Mouse (Mus musculus) erythroid progenitor cell, adult 5-6 weeks (primary cell): ENCODE measurements around the gene Tlr13. TPM values are rescaled to one million over a fixed set of nuclear protein-coding genes. Genes with fewer than 3 reads are reported as not detected.
"Not testable (repeated sequence)": the region's sequence is repeated elsewhere in the genome, so short reads cannot be mapped to it uniquely, and the experiment has no call there.

Experiments
- ATAC-seq: replicated peaks from 2 replicates; pipeline ENCODE4 v1.8.0; 2016; ENCODE audit warnings: moderate number of reproducible peaks, mild to moderate bottlenecking, moderate TSS enrichment, inconsistent platforms; ENCODE audit not compliant: poor library complexity, low FRiP score, severe bottlenecking
- total RNA-seq, 2 experiments: library from RNA; stranded (forward) in 1 of 2; stranded (reverse) in 1 of 2; fragments of 150-400 nt in 1 of 2; fragments of 186-747, 209-891 nt in 1 of 2; gene quantifications; 2 replicates each; pipeline versions ENCODE4 v1.2.3 to v1.2.4; 2015 to 2017; ENCODE audit warnings: low replicate concordance in 2 of 2

Tlr13 gene
- total RNA-seq, 2 experiments from 2014 or later: 1.3 to 3.0 TPM

DNA sequence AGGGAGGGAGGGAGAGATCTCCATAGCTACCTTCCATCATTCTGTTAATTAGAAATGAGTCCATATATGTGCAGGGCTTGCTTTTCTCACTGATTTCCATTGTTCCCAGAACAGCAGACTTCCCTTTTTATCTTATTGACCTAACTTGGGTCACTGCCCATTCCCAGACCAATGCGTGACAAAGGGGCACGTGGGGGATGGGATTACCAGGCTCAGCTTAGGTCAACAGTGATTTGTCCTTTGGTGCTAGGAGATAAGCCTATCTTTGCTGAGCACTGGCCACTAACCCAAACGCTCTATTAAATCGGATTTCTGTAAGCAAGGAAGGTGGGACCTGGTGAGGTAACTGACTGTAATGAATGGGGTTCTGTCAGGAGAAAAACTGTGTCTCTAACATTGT, 41.3 kb downstream of the Tlr13 start:
- no peak for ATAC-seq

DNA sequence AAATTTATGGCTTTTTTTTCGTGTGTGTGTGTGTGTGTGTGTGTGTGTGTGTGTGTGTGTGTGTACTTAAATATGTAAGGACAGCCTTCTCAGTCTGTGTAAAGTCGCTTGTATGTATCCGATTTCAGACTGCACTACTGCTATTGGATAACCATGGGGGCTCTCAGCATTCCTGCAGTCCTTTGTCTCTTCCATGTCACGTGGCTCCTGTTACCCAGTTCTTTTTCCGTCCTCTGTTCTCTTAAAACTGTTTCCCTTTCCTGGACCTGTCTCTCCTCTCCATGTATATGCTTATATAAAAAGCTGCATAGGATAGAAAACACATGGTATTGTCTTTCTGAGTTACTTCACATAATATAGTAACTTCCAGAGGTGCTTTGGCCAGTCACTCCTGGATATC, 42.7 kb downstream of the Tlr13 start:
- ATAC-seq: no peak

DNA sequence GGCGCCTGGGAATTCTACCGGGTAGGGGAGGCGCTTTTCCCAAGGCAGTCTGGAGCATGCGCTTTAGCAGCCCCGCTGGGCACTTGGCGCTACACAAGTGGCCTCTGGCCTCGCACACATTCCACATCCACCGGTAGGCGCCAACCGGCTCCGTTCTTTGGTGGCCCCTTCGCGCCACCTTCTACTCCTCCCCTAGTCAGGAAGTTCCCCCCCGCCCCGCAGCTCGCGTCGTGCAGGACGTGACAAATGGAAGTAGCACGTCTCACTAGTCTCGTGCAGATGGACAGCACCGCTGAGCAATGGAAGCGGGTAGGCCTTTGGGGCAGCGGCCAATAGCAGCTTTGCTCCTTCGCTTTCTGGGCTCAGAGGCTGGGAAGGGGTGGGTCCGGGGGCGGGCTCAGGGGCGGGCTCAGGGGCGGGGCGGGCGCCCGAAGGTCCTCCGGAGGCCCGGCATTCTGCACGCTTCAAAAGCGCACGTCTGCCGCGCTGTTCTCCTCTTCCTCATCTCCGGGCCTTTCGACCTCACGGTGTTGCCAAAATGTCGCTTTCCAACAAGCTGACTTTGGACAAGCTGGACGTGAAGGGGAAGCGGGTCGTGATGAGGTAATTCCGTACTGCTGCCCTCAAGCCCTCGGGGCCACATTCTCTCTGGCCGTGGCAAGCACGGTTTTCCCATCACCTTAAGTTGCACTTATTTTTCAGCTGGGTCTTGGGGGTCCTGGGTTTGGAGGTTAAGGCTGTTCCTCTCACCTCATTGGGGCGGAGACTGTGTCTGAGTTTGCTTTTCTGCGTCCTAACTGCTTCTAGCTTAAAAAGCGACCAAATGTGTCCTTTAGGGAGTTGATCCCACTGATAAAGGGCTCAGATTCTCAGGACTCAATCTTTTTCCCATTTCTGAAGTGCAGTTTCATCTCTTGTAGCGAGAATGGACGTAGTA, 44.0 kb downstream of the Tlr13 start, which contains the start of gene Pgk1:
Gene Pgk1, plus strand, starts transcription at position 388 of the 937 bp plus-strand sequence.
- ATAC-seq: peak; percentile 99

DNA sequence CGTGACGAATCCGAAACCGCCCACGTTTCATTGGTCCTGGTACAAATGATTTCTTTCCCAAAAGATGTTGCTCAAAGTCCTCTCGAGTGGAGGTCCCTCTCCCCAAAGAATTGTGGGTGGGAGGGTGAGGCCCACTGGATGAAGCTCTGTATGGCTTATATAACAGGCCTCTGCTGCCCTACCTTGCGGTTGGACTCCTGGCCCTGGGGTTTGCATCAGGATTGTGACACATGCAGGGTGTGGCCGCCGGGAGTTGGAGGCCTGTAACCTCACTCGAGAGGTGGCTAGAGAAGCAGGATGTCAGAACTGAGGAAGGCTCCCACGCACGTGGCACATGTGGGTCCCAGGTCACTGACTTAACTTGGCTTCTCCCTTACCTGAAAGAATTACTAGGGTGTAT, 44.7 kb downstream of the Tlr13 start:
- no peak for ATAC-seq

DNA sequence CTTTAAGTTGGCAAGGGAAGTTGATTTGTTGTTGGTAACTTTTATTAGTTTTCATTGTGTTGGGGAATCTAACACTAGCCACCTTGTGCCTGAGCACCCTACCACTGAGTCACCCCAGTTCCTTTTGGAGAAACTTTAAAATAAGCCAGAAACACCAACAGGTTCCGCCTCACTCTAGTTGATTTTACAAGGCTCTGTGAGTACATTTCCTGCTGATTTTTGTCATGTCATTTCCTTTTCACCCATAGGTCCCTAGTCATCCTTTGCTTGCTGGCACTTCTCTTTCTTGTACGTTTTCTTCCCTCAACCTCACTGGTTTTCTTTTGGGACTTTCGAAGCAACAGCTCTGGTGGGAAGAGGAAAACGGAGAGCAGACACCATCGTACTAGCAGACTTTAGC, 46.4 kb downstream of the Tlr13 start:
- no peak for ATAC-seq

DNA sequence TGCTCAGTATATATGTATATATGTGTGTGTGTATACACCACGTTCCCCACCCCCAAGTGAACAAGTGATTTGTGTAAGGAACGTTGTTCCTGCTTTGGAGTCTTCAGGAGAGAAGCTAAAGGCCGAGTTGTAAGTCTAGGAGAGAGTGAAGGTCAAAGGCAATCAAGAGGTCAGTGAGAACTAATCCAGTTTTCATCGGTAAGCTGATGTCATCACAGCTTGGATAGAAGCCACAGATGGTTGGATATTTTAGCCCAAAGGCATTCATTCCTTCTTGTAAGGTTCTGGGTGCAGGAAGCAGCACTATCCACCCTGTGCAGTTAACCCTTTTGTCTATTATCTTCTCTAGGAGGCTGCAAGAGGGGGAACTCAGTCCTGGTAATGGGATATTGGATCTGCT, 47.1 kb downstream of the Tlr13 start:
- no peak for ATAC-seq

DNA sequence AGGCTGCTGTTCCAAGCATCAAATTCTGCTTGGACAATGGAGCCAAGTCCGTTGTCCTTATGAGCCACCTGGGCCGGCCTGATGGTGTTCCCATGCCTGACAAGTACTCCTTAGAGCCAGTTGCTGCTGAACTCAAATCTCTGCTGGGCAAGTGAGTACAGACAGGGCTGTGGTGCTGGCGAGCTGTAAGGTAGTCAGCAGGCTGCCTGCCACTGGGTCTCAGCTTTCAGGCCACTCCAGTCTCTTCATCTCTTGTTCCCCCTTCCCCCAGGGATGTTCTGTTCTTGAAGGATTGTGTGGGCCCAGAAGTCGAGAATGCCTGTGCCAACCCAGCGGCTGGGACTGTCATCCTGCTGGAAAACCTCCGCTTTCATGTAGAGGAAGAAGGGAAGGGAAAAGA, 51.4 kb downstream of the Tlr13 start:
- not testable (repeated sequence) for ATAC-seq

DNA sequence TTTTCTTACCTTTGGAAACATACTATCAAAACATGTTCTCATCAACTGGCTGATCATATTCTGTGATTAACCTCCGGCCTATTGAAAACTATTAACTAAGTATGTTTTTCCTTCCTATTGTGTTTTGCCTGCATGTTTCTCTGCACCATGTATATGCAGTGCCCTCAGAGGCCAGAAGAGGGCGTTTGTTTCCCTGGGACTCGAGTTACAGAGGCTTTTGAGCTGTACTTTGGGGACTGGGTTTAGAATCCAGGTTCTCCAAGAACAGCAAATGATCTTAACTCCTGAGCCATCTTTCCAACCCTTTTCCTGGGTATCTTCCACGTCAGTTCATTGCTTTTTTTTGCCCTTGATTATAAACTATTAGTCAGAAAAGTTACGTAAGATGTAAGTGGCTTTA, 54.3 kb downstream of the Tlr13 start:
- ATAC-seq: no peak

DNA sequence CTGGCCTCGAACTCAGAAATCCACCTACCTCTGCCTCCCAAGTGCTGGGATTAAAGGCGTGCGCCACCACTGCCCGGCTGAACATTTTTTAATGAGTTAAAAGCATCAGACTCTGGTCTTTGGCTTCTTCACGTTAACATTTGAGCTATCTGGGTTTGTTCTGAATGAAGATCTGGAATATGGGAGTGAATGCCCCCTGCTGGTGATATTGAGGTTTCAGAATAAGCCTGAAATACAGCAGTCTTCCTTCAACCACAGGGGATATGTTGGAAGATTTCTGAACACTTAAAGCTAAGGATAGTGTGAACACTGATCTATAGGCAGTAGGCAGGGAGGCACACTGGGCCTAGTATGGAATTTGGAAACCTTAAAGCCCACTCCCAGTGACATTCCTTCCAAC, 55.9 kb downstream of the Tlr13 start:
- no peak for ATAC-seq

DNA sequence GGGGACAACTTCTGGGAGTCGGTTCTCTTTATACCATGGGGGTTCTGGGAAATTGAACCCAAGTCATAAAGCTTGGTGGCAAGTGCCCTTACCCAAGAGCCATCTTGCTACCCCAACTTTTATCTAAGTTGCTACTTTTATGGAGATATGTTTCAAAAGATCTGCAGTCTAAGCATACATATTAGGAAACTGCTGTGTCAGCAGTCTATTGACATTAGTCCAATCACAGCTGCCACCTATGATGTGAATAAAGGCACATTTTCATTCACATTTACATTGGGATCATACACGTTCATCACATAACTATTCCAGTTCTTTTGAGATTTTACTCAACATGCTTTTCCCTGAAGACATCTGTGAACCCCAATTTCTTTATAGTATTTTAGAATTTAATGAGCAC, 66.1 kb downstream of the Tlr13 start:
- ATAC-seq: no peak

Other genes starting within 250 kb of the Tlr13 start
- gene Atrx, start 213.8 kb upstream of the Tlr13 start, total RNA-seq (2015; ENCODE audit: low replicate concordance): 119 and 157 TPM in 2 replicates
- gene Atrx, start 213.8 kb upstream of the Tlr13 start, total RNA-seq (2017; ENCODE audit: low replicate concordance): 306 and 315 TPM in 2 replicates
- gene Magt1, start 131.3 kb upstream of the Tlr13 start, total RNA-seq (2015; ENCODE audit: low replicate concordance): 16.6 and 18.4 TPM in 2 replicates
- gene Magt1, start 131.3 kb upstream of the Tlr13 start, total RNA-seq (2017; ENCODE audit: low replicate concordance): 20.3 and 37.4 TPM in 2 replicates
- gene Cox7b, start 127.5 kb upstream of the Tlr13 start, total RNA-seq (2015; ENCODE audit: low replicate concordance): 69.2 and 110 TPM in 2 replicates
- 104 and 107 TPM in 2 replicates for gene Cox7b, start 127.5 kb upstream of the Tlr13 start, total RNA-seq (2017; ENCODE audit: low replicate concordance)
- 2.9 and 3.8 TPM in 2 replicates for gene Atp7a, start 115.9 kb upstream of the Tlr13 start, total RNA-seq (2015; ENCODE audit: low replicate concordance)
- gene Atp7a, start 115.9 kb upstream of the Tlr13 start, total RNA-seq (2017; ENCODE audit: low replicate concordance): 2.8 and 5.4 TPM in 2 replicates
- gene Pgk1, start 43.9 kb downstream of the Tlr13 start, total RNA-seq (2015; ENCODE audit: low replicate concordance): 54.1 and 54.5 TPM in 2 replicates
- gene Pgk1, start 43.9 kb downstream of the Tlr13 start, total RNA-seq (2017; ENCODE audit: low replicate concordance): 28.2 and 28.8 TPM in 2 replicates
- gene Taf9b, start 78.0 kb downstream of the Tlr13 start, total RNA-seq (2015; ENCODE audit: low replicate concordance): 1.3 and 8.3 TPM in 2 replicates
- gene Taf9b, start 78.0 kb downstream of the Tlr13 start, total RNA-seq (2017; ENCODE audit: low replicate concordance): 1.8 and 6.3 TPM in 2 replicates
- gene Fnd3c2, start 112.2 kb downstream of the Tlr13 start, total RNA-seq (2015; ENCODE audit: low replicate concordance): not detected in 2 replicates
- not detected in 2 replicates for gene Fnd3c2, start 112.2 kb downstream of the Tlr13 start, total RNA-seq (2017; ENCODE audit: low replicate concordance)